ENCODE assay signal across 23 mouse cellular contexts in the genomic region with DNA sequence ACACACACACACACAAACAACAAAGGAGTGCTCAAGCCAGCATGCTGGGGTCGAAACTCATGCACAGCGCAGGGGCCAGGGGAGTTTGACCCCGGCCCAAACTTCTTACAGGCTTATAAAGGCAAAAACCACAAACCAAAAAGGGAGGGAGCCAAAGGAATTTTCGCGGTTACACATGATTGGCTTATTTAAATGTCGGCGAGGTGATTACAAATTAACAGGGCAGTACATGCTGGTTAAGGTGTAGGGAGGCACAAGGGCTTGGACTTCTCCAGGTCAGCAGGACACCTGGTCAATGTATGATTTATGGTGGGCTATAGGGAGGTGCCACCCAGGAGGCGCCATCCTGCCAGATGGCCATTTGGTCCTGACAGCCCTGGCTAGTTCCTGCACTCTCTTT. TPM values are rescaled to one million over a fixed set of nuclear protein-coding genes. Genes with fewer than 3 reads are reported as not detected.
"Had no signal": no experiment of that assay in that cellular context is flagged by ENCODE, and none has a peak within 500 bp of the region (broad histone marks: within the 10 kb centered on the region; RNA-seq: fewer than 3 reads in every experiment).

No protein-coding gene starts in this region.

RNA-seq across cellular contexts. Expression of gene Olfr54, which starts 15.3 kb away (rescaled TPM):
- polyA plus RNA-seq: forebrain, postnatal 0 days; gonadal fat pad, adult 2 months; heart, adult 2 months; heart, embryonic 11.5 days; heart, embryonic 13.5 days; heart, embryonic 15.5 days; heart, postnatal 0 days; hindbrain, embryonic 11.5 days; hindbrain, embryonic 13.5 days; hindbrain, embryonic 15.5 days; hindbrain, postnatal 0 days; intestine, embryonic 14.5 days; intestine, embryonic 16.5 days; kidney, embryonic 14.5 days; kidney, embryonic 16.5 days; large intestine, adult 2 months; limb, embryonic 11.5 days; limb, embryonic 13.5 days; limb, embryonic 15.5 days; liver, adult 2 months; liver, embryonic 12.5 days; liver, embryonic 14.5 days; liver, embryonic 16.5 days had no signal

RNA-seq across cellular contexts. Expression of gene Olfr1375, which starts 18.5 kb away (rescaled TPM):
- polyA plus RNA-seq: forebrain, postnatal 0 days; gonadal fat pad, adult 2 months; heart, adult 2 months; heart, embryonic 11.5 days; heart, embryonic 13.5 days; heart, embryonic 15.5 days; heart, postnatal 0 days; hindbrain, embryonic 11.5 days; hindbrain, embryonic 13.5 days; hindbrain, embryonic 15.5 days; hindbrain, postnatal 0 days; intestine, embryonic 14.5 days; intestine, embryonic 16.5 days; kidney, embryonic 14.5 days; kidney, embryonic 16.5 days; large intestine, adult 2 months; limb, embryonic 11.5 days; limb, embryonic 13.5 days; limb, embryonic 15.5 days; liver, adult 2 months; liver, embryonic 12.5 days; liver, embryonic 14.5 days; liver, embryonic 16.5 days had no signal

RNA-seq across cellular contexts. Expression of gene Olfr51, which starts 26.0 kb away (rescaled TPM):
- polyA plus RNA-seq: forebrain, postnatal 0 days; gonadal fat pad, adult 2 months; heart, adult 2 months; heart, embryonic 11.5 days; heart, embryonic 13.5 days; heart, embryonic 15.5 days; heart, postnatal 0 days; hindbrain, embryonic 11.5 days; hindbrain, embryonic 13.5 days; hindbrain, embryonic 15.5 days; hindbrain, postnatal 0 days; intestine, embryonic 14.5 days; intestine, embryonic 16.5 days; kidney, embryonic 14.5 days; kidney, embryonic 16.5 days; large intestine, adult 2 months; limb, embryonic 11.5 days; limb, embryonic 13.5 days; limb, embryonic 15.5 days; liver, adult 2 months; liver, embryonic 12.5 days; liver, embryonic 14.5 days; liver, embryonic 16.5 days had no signal

RNA-seq across cellular contexts. Expression of gene Olfr1377, which starts 47.6 kb away (rescaled TPM):
- polyA plus RNA-seq: forebrain, postnatal 0 days; gonadal fat pad, adult 2 months; heart, adult 2 months; heart, embryonic 11.5 days; heart, embryonic 13.5 days; heart, embryonic 15.5 days; heart, postnatal 0 days; hindbrain, embryonic 11.5 days; hindbrain, embryonic 13.5 days; hindbrain, embryonic 15.5 days; hindbrain, postnatal 0 days; intestine, embryonic 14.5 days; intestine, embryonic 16.5 days; kidney, embryonic 14.5 days; kidney, embryonic 16.5 days; large intestine, adult 2 months; limb, embryonic 11.5 days; limb, embryonic 13.5 days; limb, embryonic 15.5 days; liver, adult 2 months; liver, embryonic 12.5 days; liver, embryonic 14.5 days; liver, embryonic 16.5 days had no signal
